Mouse (Mus musculus): ENCODE results near the gene Fgfr2. TPM values are rescaled to one million over a fixed set of nuclear protein-coding genes. Genes with fewer than 3 reads are reported as not detected.

Gene Fgfr2
- polyA plus RNA-seq, 1 experiment, result 0.17 TPM

DNA sequence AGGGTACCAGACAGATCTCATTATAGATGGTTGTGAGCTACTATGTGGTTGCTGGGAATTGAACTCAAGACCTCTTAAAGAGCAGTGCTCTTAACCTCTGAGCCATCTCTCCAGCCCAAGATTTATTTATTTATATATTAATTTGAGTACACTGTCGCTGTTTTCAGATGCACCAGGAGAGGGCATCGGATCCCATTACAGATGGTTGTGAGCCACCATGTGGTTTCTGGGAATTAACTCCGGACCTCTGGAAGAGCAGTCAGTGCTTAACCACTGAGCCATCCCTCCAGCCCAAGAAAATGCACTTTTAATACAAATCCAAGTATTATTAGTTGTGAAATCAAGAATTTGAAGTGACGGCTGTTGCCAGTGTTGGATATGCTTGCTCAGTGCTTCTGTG is 2224.8 kb downstream of the Fgfr2 start:
- Histone ChIP-seq H3K4me2 (ENCODE audit: low read depth) (no peak overlapping the region), H3K4me3 (no peak overlapping the region), H3K36me3 (ENCODE audit: control insufficient read depth, insufficient read depth) (peaks cover 33% of the 10 kb centered on the region), H3K27me3 (ENCODE audit: control insufficient read depth, insufficient read depth, insufficient read length) (no peaks in the 10 kb centered on the region), H3K79me2 (ENCODE audit: control insufficient read depth, insufficient read depth) (no peaks in the 10 kb centered on the region), H3ac (ENCODE audit: control insufficient read depth, insufficient read length) (no peak overlapping the region)
- no peak for TF ChIP-seq E2F4 (IDR thresholded peaks at IDR 0.05; ENCODE audit: insufficient read depth)
- TF ChIP-seq CEBPB (IDR thresholded peaks at IDR 0.05; ENCODE audit: insufficient read depth, poor library complexity, severe bottlenecking), result no peak
- TF ChIP-seq POLR2A (IDR thresholded peaks at IDR 0.05; ENCODE audit: insufficient read length, low read depth), result no peak
- TF ChIP-seq TCF12 (IDR thresholded peaks at IDR 0.05; ENCODE audit: insufficient read depth, poor library complexity, severe bottlenecking), result no peak
- no peak for TF ChIP-seq POLR2AphosphoS2 (IDR thresholded peaks at IDR 0.05; ENCODE audit: insufficient read length, low read depth)
- TF ChIP-seq MAX (IDR thresholded peaks at IDR 0.05; ENCODE audit: low read depth), result no peak
- TF ChIP-seq REST (IDR thresholded peaks at IDR 0.05; ENCODE audit: insufficient read depth, insufficient read length), result no peak
- no peak for TF ChIP-seq USF1 (IDR thresholded peaks at IDR 0.05; ENCODE audit: low read depth)
- no peak for TF ChIP-seq MYOG (IDR thresholded peaks at IDR 0.05; ENCODE audit: control insufficient read depth in 1 of 3, insufficient read depth in 1 of 3, insufficient read length in 2 of 3, low read depth in 2 of 3)
- no peak for TF ChIP-seq MYOD1 (IDR thresholded peaks at IDR 0.05; ENCODE audit: control insufficient read depth in 1 of 3, insufficient read length in 2 of 3, low read depth in 2 of 3)
- TF ChIP-seq TCF3 (IDR thresholded peaks at IDR 0.05; ENCODE audit: insufficient read length, low read depth), result no peak
- no peak for TF ChIP-seq SRF (IDR thresholded peaks at IDR 0.05; ENCODE audit: control insufficient read depth, insufficient read length, low read depth)

DNA sequence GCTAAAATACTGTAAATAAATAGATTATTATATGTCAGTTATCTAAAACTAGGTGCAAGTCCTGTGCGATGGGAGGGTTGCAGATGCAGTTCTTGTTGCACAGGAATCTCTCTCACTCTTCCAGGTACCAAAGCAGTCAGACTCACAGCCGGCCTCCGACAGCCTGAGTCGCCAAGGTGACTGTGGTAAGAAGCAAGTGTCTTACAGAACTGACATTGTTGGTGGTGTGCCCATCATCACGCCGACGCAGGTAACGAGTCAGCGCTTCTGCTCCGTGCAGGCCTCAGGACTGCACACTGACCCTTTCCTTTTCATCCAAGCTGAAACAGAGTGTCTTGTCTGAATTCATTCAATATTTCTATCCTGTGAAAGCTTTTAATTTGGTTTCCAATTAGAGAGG is 2225.9 kb downstream of the Fgfr2 start:
- H3K4me3 ChIP-seq, result no peak overlapping the region
- H3K36me3 ChIP-seq (ENCODE audit: control insufficient read depth, insufficient read depth), result peaks cover 31% of the 10 kb centered on the region
- H3K4me2 ChIP-seq (ENCODE audit: low read depth), result no peak overlapping the region
- no peak overlapping the region for H3ac ChIP-seq (ENCODE audit: control insufficient read depth, insufficient read length)
- TF ChIP-seq E2F4 (IDR thresholded peaks at IDR 0.05; ENCODE audit: insufficient read depth), result no peak
- no peak for TF ChIP-seq POLR2AphosphoS2 (IDR thresholded peaks at IDR 0.05; ENCODE audit: insufficient read length, low read depth)
- TF ChIP-seq CEBPB (IDR thresholded peaks at IDR 0.05; ENCODE audit: insufficient read depth, poor library complexity, severe bottlenecking), result no peak
- TF ChIP-seq SRF (IDR thresholded peaks at IDR 0.05; ENCODE audit: control insufficient read depth, insufficient read length, low read depth), result no peak
- TF ChIP-seq USF1 (IDR thresholded peaks at IDR 0.05; ENCODE audit: low read depth), result no peak
- no peak for TF ChIP-seq MAX (IDR thresholded peaks at IDR 0.05; ENCODE audit: low read depth)
- TF ChIP-seq TCF12 (IDR thresholded peaks at IDR 0.05; ENCODE audit: insufficient read depth, poor library complexity, severe bottlenecking), result no peak
- no peaks in the 10 kb centered on the region for H3K27me3 ChIP-seq (ENCODE audit: control insufficient read depth, insufficient read depth, insufficient read length)
- H3K79me2 ChIP-seq (ENCODE audit: control insufficient read depth, insufficient read depth), result no peaks in the 10 kb centered on the region

DNA sequence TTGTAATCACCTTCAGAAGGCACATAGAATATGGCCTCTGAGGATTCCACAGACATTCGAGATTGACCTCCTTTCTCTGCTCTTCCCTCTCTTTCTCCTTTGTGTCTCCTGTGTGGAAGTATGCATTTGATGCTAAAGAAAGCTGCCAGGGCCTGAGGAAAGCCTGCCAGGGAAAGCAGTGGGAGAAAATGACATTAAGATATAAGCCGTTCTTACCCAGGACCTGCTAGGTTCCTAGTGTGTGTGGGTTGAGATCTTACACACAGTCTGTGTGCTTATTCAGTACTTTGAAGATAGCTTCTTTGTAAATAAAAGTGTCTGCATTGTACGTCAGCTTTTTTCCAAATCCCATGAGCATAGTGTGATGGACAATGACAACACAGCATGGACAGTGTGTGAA is 2227.1 kb downstream of the Fgfr2 start:
- no peak overlapping the region for H3K4me3 ChIP-seq
- H3K27me3 ChIP-seq (ENCODE audit: control insufficient read depth, insufficient read depth, insufficient read length), result no peaks in the 10 kb centered on the region
- TF ChIP-seq TCF12 (IDR thresholded peaks at IDR 0.05; ENCODE audit: insufficient read depth, poor library complexity, severe bottlenecking), result no peak
- no peak for TF ChIP-seq POLR2A (IDR thresholded peaks at IDR 0.05; ENCODE audit: insufficient read length, low read depth)
- no peak overlapping the region for H3K4me2 ChIP-seq (ENCODE audit: low read depth)
- no peaks in the 10 kb centered on the region for H3K79me2 ChIP-seq (ENCODE audit: control insufficient read depth, insufficient read depth)
- H3ac ChIP-seq (ENCODE audit: control insufficient read depth, insufficient read length), result no peak overlapping the region
- H3K36me3 ChIP-seq (ENCODE audit: control insufficient read depth, insufficient read depth), result peaks cover 41% of the 10 kb centered on the region

DNA sequence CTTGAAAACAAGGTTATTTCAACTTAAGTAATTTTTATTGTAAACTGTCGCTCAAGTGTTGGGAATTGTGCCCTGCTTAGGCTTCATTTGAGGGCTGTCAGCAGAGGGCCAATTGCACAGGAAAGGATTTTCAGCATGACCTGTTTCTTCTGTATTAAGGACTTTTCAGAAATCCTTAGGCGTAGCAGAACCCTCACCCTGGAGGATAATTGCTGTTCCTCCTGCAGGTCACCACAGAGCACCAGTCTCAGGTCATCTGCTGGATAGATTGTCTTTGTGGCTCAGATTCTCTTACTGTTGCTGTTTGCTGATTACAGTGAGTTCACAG is 2227.6 kb downstream of the Fgfr2 start:
- TF ChIP-seq USF1 (IDR thresholded peaks at IDR 0.05; ENCODE audit: low read depth), result no peak
- no peak for TF ChIP-seq POLR2AphosphoS2 (IDR thresholded peaks at IDR 0.05; ENCODE audit: insufficient read length, low read depth)
- TF ChIP-seq E2F4 (IDR thresholded peaks at IDR 0.05; ENCODE audit: insufficient read depth), result no peak
- TF ChIP-seq TCF12 (IDR thresholded peaks at IDR 0.05; ENCODE audit: insufficient read depth, poor library complexity, severe bottlenecking), result no peak
- TF ChIP-seq MYOD1 (IDR thresholded peaks at IDR 0.05; ENCODE audit: control insufficient read depth in 1 of 3, insufficient read length in 2 of 3, low read depth in 2 of 3), result no peak
- TF ChIP-seq MYOG (IDR thresholded peaks at IDR 0.05; ENCODE audit: control insufficient read depth in 1 of 3, insufficient read depth in 1 of 3, insufficient read length in 2 of 3, low read depth in 2 of 3), result no peak
- TF ChIP-seq TCF3 (IDR thresholded peaks at IDR 0.05; ENCODE audit: insufficient read length, low read depth), result no peak
- no peak for TF ChIP-seq CEBPB (IDR thresholded peaks at IDR 0.05; ENCODE audit: insufficient read depth, poor library complexity, severe bottlenecking)
- TF ChIP-seq MAX (IDR thresholded peaks at IDR 0.05; ENCODE audit: low read depth), result no peak
- no peak for TF ChIP-seq REST (IDR thresholded peaks at IDR 0.05; ENCODE audit: insufficient read depth, insufficient read length)
- TF ChIP-seq SRF (IDR thresholded peaks at IDR 0.05; ENCODE audit: control insufficient read depth, insufficient read length, low read depth), result no peak
- TF ChIP-seq POLR2A (IDR thresholded peaks at IDR 0.05; ENCODE audit: insufficient read length, low read depth), result no peak
- Histone ChIP-seq H3K79me2 (ENCODE audit: control insufficient read depth, insufficient read depth) (no peaks in the 10 kb centered on the region), H3K4me3 (no peak overlapping the region), H3K36me3 (ENCODE audit: control insufficient read depth, insufficient read depth) (peaks cover 39% of the 10 kb centered on the region), H3K4me2 (ENCODE audit: low read depth) (no peak overlapping the region), H3ac (ENCODE audit: control insufficient read depth, insufficient read length) (no peak overlapping the region), H3K27me3 (ENCODE audit: control insufficient read depth, insufficient read depth, insufficient read length) (no peaks in the 10 kb centered on the region)

DNA sequence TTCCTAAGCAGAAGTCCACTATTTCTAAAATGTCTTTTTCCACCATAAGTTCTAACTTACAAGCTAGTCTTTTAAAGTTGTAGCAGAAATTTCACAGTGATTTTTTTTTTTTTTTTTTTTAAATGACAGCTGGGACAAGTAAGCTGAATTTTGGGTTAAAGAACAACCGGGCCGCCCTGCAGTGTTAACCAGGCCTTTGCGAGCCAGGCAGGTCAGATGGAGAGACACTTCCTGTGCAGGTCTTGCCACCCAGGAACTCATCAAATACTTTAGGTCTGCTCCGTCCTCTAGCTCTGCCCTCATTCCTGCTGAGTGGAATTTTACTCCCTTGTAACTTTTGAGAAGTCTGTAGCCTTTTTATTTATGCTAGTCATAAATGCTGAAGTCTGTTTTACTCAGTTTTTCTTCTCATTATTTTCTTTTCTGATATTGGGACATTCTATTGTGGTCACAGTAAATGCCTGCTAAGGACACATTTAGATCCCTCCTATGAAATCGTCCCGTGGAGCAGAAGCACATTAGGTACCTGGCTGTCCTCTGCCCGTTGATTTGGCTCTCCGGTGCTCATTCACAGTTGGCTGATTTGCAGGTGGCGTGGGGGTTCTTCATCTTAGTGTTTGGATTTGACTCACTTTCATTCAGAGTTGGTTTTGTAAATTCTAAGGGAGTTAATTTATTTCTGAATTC is 2228.1 kb downstream of the Fgfr2 start:
- no peaks in the 10 kb centered on the region for H3K79me2 ChIP-seq (ENCODE audit: control insufficient read depth, insufficient read depth)
- no peak overlapping the region for H3K4me3 ChIP-seq
- no peaks in the 10 kb centered on the region for H3K27me3 ChIP-seq (ENCODE audit: control insufficient read depth, insufficient read depth, insufficient read length)
- H3K36me3 ChIP-seq (ENCODE audit: control insufficient read depth, insufficient read depth), result peaks cover 41% of the 10 kb centered on the region
- H3ac ChIP-seq (ENCODE audit: control insufficient read depth, insufficient read length), result no peak overlapping the region
- TF ChIP-seq CEBPB (IDR thresholded peaks at IDR 0.05; ENCODE audit: insufficient read depth, poor library complexity, severe bottlenecking) (no peak), E2F4 (IDR thresholded peaks at IDR 0.05; ENCODE audit: insufficient read depth) (no peak), TCF3 (IDR thresholded peaks at IDR 0.05; ENCODE audit: insufficient read length, low read depth) (no peak), USF1 (IDR thresholded peaks at IDR 0.05; ENCODE audit: low read depth) (no peak)
- no peak overlapping the region for H3K4me2 ChIP-seq (ENCODE audit: low read depth)
